Mouse (Mus musculus) kidney, embryonic 15.5 days (tissue): ENCODE measurements around the gene Parn. TPM values are rescaled to one million over a fixed set of nuclear protein-coding genes. Genes with fewer than 3 reads are reported as not detected.

ENCODE experiments used
- ATAC-seq: fragments of 200-750 bp; cut with Nextera tagmentation; replicated peaks from 2 replicates; pipeline ENCODE4 v1.8.0; 2017; ENCODE audit warnings: moderate TSS enrichment; ENCODE audit not compliant: low FRiP score
- H3K27ac ChIP-seq: fragments of 300-500 bp; sonication (generic); 2 replicates; pipeline ENCODE4 v1.5.1; 2015; ENCODE audit warnings: mild to moderate bottlenecking, inconsistent platforms
- H3K27me3 ChIP-seq: fragments of 300-500 bp; sonication (generic); 2 replicates; pipeline ENCODE4 v1.6.1; 2015; ENCODE audit warnings: inconsistent platforms
- H3K36me3 ChIP-seq: fragments of 300-500 bp; sonication (generic); 2 replicates; pipeline ENCODE4 v1.6.1; 2015; ENCODE audit warnings: inconsistent platforms
- H3K4me1 ChIP-seq: fragments of 300-500 bp; sonication (generic); 2 replicates; pipeline ENCODE4 v1.6.1; 2015; ENCODE audit warnings: inconsistent platforms
- H3K4me2 ChIP-seq: fragments of 300-500 bp; sonication (generic); 2 replicates; pipeline ENCODE4 v1.6.1; 2015; ENCODE audit warnings: moderate library complexity, mild to moderate bottlenecking, inconsistent platforms
- H3K4me3 ChIP-seq: fragments of 300-500 bp; sonication (generic); replicated peaks from 2 replicates; pipeline ENCODE4 v1.5.1; 2015; ENCODE audit warnings: mild to moderate bottlenecking, inconsistent platforms
- H3K9ac ChIP-seq: fragments of 300-500 bp; sonication (generic); 2 replicates; pipeline ENCODE4 v1.6.1; 2015; ENCODE audit warnings: mild to moderate bottlenecking, inconsistent platforms
- H3K9me3 ChIP-seq: fragments of 300-500 bp; sonication (generic); replicated peaks from 2 replicates; pipeline ENCODE4 v1.6.1; 2016; ENCODE audit warnings: inconsistent platforms
- WGBS: fragments of 180-500 bp; shearing (Covaris S2); methylation state at CpG from one replicate; pipeline ENCODE4 v1.1.7; 2015; ENCODE audit warnings: mixed read lengths; 5-methylcytosine and 5-hydroxymethylcytosine counted together
- polyA plus RNA-seq: library from polyadenylated mRNA; unstranded; fragments of >200 nt; fragmentation: Nextera tagmentation; extraction: Ambion mirVana; gene quantifications from 2 replicates; pipeline ENCODE4 v1.2.1, GENCODE M21; 2015

Gene Parn
- polyA plus RNA-seq, 1 experiment from 2014 or later, result 46.4 TPM

DNA sequence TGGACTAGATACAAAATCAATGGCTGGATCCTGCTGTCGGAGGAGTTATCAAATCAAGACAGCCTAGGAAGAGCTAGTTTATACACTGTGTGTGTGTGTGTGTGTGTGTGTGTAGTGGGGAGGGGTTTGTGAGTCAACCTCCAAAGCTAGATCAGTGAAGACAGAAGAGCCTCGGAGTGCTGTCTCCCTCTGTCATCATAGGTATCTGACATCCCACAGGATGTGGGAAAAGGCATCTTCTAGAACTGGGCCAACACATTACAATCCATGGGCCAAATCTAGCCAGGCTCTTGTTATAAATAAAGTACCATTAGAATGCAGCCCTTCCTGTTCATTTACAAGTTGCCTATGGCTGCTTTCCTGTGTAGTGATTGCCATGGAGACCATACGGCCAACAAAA is 163.5 kb downstream of the Parn start:
- no peaks in the 10 kb centered on the region for H3K36me3 ChIP-seq
- WGBS, result 85% methylated on average over 3 of the region's 3 CpGs
- H3K27me3 ChIP-seq, result no peaks in the 10 kb centered on the region
- no peak overlapping the region for H3K9ac ChIP-seq
- H3K9me3 ChIP-seq, result no peaks in the 10 kb centered on the region
- no peak overlapping the region for H3K4me2 ChIP-seq
- no peak overlapping the region for H3K27ac ChIP-seq
- no peak overlapping the region for H3K4me3 ChIP-seq
- ATAC-seq, result no peak
- no peaks in the 10 kb centered on the region for H3K4me1 ChIP-seq

DNA sequence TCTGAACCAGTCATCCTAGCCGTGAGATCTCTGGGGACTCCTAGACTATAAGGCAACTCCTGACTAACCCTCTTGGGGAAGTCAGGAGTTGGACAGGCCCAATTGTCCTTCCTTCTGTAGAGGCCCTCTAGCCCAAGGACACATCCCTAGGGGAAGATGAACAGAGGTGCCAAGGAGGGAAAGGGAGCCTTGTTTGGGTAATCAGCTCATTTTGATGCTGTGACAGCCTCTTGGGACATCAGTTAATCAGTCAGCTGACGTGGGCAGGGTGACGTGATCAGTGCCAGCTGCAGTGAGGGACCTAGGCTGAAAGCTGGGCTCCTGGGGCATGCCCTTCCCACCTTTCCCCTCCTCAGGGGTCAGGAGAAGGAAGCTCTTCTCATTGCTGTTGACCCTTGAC is 169.0 kb downstream of the Parn start:
- ATAC-seq, result no peak
- Histone ChIP-seq H3K9me3 (no peaks in the 10 kb centered on the region), H3K27me3 (no peaks in the 10 kb centered on the region), H3K36me3 (no peaks in the 10 kb centered on the region), H3K4me3 (no peak overlapping the region), H3K4me2 (no peak overlapping the region), H3K27ac (no peak overlapping the region), H3K4me1 (no peaks in the 10 kb centered on the region), H3K9ac (no peak overlapping the region)
- 74% methylated on average over 3 of the region's 3 CpGs for WGBS

DNA sequence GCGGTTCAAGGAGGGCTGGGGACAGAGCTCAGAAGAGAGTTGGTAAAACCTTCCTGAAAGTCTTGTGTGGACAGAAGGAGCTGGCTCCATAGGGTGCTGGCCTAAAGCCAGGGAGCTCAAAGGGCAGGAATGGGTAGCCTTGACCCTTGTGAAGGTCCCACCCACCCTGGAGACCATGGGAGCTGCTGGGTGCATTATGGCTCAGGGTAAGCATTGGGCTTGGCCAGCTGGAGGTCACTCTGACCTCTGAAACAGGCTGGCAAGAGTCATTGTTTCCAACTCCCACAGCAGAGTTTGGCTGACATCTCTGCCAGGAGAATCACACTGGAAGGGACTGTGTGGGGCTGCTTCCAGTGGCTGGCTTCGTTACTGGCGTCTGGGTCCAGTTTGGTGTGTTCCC is 174.0 kb downstream of the Parn start:
- Histone ChIP-seq H3K4me2 (no peak overlapping the region), H3K27ac (no peak overlapping the region), H3K36me3 (no peaks in the 10 kb centered on the region), H3K9me3 (no peaks in the 10 kb centered on the region), H3K4me3 (no peak overlapping the region), H3K27me3 (no peaks in the 10 kb centered on the region), H3K9ac (no peak overlapping the region), H3K4me1 (no peaks in the 10 kb centered on the region)
- 76% methylated on average over 3 of the region's 3 CpGs for WGBS
- ATAC-seq, result no peak

DNA sequence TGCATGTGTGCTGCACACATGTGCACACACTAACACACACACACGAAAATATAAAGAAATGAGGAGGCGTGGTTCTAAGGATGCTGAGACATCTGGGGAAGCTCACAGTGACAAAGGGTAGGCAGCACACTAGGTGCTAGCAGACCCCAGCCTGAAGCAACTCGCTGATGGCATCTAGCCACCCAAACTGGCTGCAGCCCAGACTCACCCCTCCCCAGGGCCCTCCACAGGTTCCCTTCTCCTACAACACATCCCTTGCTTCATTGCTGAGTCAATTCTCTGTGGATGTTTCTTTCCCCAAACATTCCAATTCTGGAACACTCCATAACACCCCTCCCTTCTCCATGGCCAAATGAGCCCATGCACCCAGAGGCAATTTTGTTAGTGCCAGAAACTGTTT is 175.0 kb downstream of the Parn start:
- Histone ChIP-seq H3K4me1 (no peaks in the 10 kb centered on the region), H3K9ac (no peak overlapping the region), H3K27ac (no peak overlapping the region), H3K27me3 (no peaks in the 10 kb centered on the region), H3K4me2 (no peak overlapping the region), H3K4me3 (no peak overlapping the region), H3K36me3 (no peaks in the 10 kb centered on the region), H3K9me3 (no peaks in the 10 kb centered on the region)
- WGBS, result 77% methylated on average over 3 of the region's 3 CpGs
- ATAC-seq, result no peak

DNA sequence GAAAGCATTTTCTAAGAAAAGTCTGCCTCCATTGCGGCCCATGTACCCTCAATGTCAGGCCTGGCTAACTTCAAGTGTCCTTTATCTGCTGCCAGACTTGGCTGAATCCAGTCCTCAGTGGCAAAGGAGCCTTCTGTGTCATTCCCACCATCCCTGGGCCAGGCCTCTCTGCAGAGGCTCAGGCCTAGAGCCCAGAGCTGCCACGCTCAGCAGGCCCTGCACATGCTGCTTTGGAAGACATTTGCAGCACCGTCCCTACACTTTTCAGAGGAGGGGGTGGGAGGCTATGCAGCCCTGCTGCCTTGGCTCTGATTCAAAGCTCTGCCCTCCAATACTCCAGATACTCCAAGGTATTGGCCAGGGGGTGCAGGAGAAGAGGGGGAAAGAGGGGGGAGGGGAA is 176.2 kb downstream of the Parn start:
- Histone ChIP-seq H3K36me3 (no peaks in the 10 kb centered on the region), H3K4me1 (no peaks in the 10 kb centered on the region), H3K9ac (no peak overlapping the region), H3K9me3 (no peaks in the 10 kb centered on the region), H3K27ac (no peak overlapping the region), H3K4me2 (no peak overlapping the region), H3K27me3 (no peaks in the 10 kb centered on the region), H3K4me3 (no peak overlapping the region)
- ATAC-seq, result no peak
- 78% methylated on average over 3 of the region's 3 CpGs for WGBS

Other genes starting within 250 kb of the Parn start
- 48.7 and 50.9 TPM in 2 replicates for gene Bfar, start 3.7 kb upstream of the Parn start, polyA plus RNA-seq
- gene 3110001I22Rik, start 3.8 kb upstream of the Parn start, polyA plus RNA-seq, result 6.3 and 6.4 TPM in 2 replicates
- 0.53 and 1.6 TPM in 2 replicates for gene Pla2g10, start 62.8 kb upstream of the Parn start, polyA plus RNA-seq
- 68.2 and 68.9 TPM in 2 replicates for gene Rrn3, start 112.5 kb upstream of the Parn start, polyA plus RNA-seq
- gene Ntan1, start 150.7 kb upstream of the Parn start, polyA plus RNA-seq, result 162 and 163 TPM in 2 replicates
- gene Pdxdc1, start 235.0 kb upstream of the Parn start, polyA plus RNA-seq, result 77.7 and 89.2 TPM in 2 replicates
- 7.5 and 7.7 TPM in 2 replicates for gene Mpv17l, start 235.0 kb upstream of the Parn start, polyA plus RNA-seq